Mouse (Mus musculus) MEL (cell line): Measurements from ENCODE around the gene Lztfl1.
"Not testable (repeated sequence)": the region's sequence is repeated elsewhere in the genome, so short reads cannot be mapped to it uniquely, and the experiment has no call there.

Experiments used
- BHLHE40 ChIP-seq: IDR thresholded peaks from 2 replicates; pipeline ENCODE4 v1.6.1; 2012; ENCODE audit warnings: low read depth, mild to moderate bottlenecking, inconsistent platforms, low read length, improper control_type of control experiment, borderline replicate concordance
- CTCF ChIP-seq, 3 experiments: IDR thresholded peaks in 2 of 3; conservative IDR thresholded peaks in 1 of 3; 2 replicates each; pipeline ENCODE4 v1.5.1; 2011 to 2012; ENCODE audit warnings: low read length in 3 of 3, low read depth in 2 of 3, mild to moderate bottlenecking in 2 of 3, improper control_type of control experiment in 1 of 3, inconsistent platforms in 1 of 3, mixed read lengths in 1 of 3, moderate library complexity in 1 of 3; ENCODE audit not compliant: control insufficient read depth in 1 of 3, insufficient read depth in 1 of 3, poor library complexity in 1 of 3, severe bottlenecking in 1 of 3

DNA sequence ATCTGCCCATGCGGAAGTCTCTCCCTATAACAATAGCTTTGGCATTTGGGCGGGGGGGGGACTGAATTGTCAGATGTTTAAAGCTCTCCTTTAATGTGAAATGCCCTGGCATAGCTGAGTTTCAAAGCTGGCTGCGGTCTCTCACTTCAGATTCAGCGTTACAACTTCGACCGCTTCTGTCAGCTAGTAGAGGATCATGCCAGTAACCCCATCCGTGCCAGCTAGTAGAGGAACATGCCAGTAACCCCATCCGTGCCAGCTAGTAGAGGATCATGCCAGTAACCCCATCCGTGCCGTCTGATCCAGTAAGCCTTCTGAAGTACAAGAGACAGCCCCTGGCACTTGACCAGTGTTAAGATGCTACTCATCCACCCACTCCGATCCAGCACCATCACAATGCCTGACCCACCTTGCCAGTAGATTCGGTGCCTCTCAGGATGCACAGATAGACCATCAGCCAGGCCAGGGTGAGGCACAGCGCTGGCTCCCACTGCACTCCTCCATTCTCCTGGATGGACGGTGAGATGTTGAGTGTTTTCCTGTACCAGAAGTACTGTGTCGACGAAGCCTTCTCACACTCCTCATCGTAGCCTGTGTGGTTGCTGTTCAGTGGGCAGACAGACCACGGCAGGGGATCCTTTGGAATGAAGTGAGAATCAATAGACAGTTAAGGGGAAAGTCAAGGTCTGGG is 57.4 kb downstream of the Lztfl1 start:
- TF ChIP-seq CTCF (IDR thresholded peaks at IDR 0.05 in 2 of 3, conservative IDR thresholded peaks at IDR 0.05 in 1 of 3; ENCODE audit: control insufficient read depth in 1 of 3, insufficient read depth in 1 of 3, low read depth in 2 of 3, low read length in 3 of 3, poor library complexity in 1 of 3, severe bottlenecking in 1 of 3); BHLHE40: not testable (repeated sequence)
